ENCODE assay signal across 8 mouse cellular contexts in the genomic region with DNA sequence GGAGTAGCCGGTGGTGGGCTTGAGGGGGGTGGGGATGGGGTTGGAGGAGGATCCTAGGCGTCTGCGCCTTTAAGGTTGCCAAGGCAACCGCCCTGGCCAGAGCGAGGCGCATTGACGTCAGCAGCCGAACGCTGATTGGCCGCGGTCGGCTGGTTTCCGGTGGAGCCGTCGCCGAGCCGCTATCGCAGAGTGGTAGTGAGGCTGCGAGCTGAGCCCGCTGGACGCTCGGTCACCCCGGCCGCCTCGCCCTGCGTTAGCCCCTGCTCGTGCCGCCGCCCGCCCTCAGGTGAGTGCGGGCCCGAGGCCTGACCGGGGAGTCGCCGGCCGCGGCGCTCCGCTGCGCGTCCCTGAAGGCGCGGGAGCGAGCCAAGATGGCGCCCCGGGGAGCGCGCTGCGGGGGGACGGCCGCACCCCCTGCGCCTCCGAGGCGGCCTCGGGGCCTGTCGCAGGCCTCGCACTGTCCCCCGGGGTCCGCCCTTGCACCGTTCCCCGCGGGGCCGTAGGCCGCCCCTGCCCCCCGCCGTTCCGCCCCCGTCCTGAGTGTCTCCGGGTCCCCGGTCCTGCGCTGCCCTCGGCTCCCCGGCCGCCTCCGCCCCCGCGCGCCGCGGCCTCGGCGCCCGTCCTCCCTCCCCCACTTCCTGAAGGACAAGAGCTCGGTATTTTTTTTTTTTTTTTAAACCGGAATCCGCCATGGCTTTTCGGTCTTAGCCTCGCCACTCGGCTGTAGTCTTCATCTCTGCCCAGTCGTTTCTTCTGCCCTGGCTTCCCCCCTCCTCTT. TPM values are rescaled to one million over a fixed set of nuclear protein-coding genes. Genes with fewer than 3 reads are reported as not detected.
DNase-seq lines count a peak whose midpoint lies in the region; ATAC-seq and TF ChIP-seq lines count a peak whose summit lies in the region.

No protein-coding gene starts in this region.

- no peaks in the 10 kb centered on the region for H3K4me1 ChIP-seq in ES-Bruce4 (ENCODE audit: control insufficient read depth, insufficient read depth, low read length)
- peaks cover 29% of the 10 kb centered on the region for H3K4me1 ChIP-seq in forebrain, embryonic 14.5 days (ENCODE audit: control insufficient read depth, insufficient read depth, low read length)
- peaks cover 30% of the 10 kb centered on the region for H3K4me1 ChIP-seq in lung, adult 2 months (ENCODE audit: control insufficient read depth, insufficient read depth, low read length)

- H3K36me3 ChIP-seq in ES-Bruce4 (ENCODE audit: control insufficient read depth, insufficient read depth, low read length, poor library complexity, severe bottlenecking): peaks cover 13% of the 10 kb centered on the region
- H3K36me3 ChIP-seq in forebrain, embryonic 14.5 days (ENCODE audit: control insufficient read depth, insufficient read depth, low read length): peaks cover 23% of the 10 kb centered on the region

- H3K9me3 ChIP-seq in ES-Bruce4 (replicated peaks; ENCODE audit: control insufficient read depth, insufficient read depth, low read length, poor library complexity, severe bottlenecking): no peaks in the 10 kb centered on the region
- H3K9me3 ChIP-seq in forebrain, embryonic 14.5 days (replicated peaks; ENCODE audit: control insufficient read depth, low read length): no peaks in the 10 kb centered on the region

- peak; percentile 98 for DNase-seq in forebrain, embryonic 14.5 days (ENCODE audit: low spot score)
- DNase-seq in heart, postnatal 25 days (ENCODE audit: low spot score): peak; percentile 89
- DNase-seq in layer of hippocampus, adult 18-20 months (ENCODE audit: low spot score in 2 of 2): peak; percentile 93 to 96
- peak; percentile 92 for DNase-seq in lung, adult 2 months
- DNase-seq in thymus, adult 18-20 months: peak; percentile 82 to 87

- TF ChIP-seq CTCF in ES-Bruce4 (IDR thresholded peaks at IDR 0.05; ENCODE audit: low read depth, low read length): no peak
- TF ChIP-seq CTCF in lung, adult 2 months (IDR thresholded peaks at IDR 0.05; ENCODE audit: insufficient read depth, low read length): no peak

- under 1% methylated on average over 75 of the region's 90 CpGs for WGBS in forebrain, embryonic 14.5 days
- WGBS in lung, adult 2 months: under 1% methylated on average over 83 of the region's 90 CpGs

- H3K4me3 ChIP-seq in ES-Bruce4 (ENCODE audit: low read depth, low read length): peak overlapping the region; percentile 86
- H3K4me3 ChIP-seq in forebrain, embryonic 14.5 days (ENCODE audit: low read depth, low read length): peak overlapping the region; percentile 91
- peak overlapping the region; percentile 84 for H3K4me3 ChIP-seq in lung, adult 2 months (replicated peaks; ENCODE audit: extremely low read depth, low read depth, low read length)

- H3K9ac ChIP-seq in ES-Bruce4 (ENCODE audit: low read depth, poor library complexity, severe bottlenecking): peak overlapping the region; percentile 96
- peak overlapping the region; percentile 97 for H3K9ac ChIP-seq in forebrain, embryonic 14.5 days (ENCODE audit: low read length)

- TF ChIP-seq POLR2A in ES-Bruce4 (IDR thresholded peaks at IDR 0.05; ENCODE audit: insufficient read depth, low read length): no peak
- TF ChIP-seq POLR2A in lung, adult 2 months (IDR thresholded peaks at IDR 0.05; ENCODE audit: borderline replicate concordance, extremely low read depth, low read depth, low read length): peak; percentile 91

- peak overlapping the region; percentile 78 for H3K4me2 ChIP-seq in forebrain, embryonic 14.5 days (ENCODE audit: low read length)

- H3K27ac ChIP-seq in ES-Bruce4 (ENCODE audit: insufficient read depth, low read length): no peak overlapping the region
- peak overlapping the region; percentile 97 for H3K27ac ChIP-seq in forebrain, embryonic 14.5 days (ENCODE audit: low read depth, low read length)

- peak; percentile 85 for ATAC-seq in cerebellum, adult (ENCODE audit: insufficient number of reproducible peaks, low FRiP score, low TSS enrichment)
- ATAC-seq in forebrain, embryonic 14.5 days: peak; percentile 95
- ATAC-seq in neutrophil, adult 5-6 weeks (ENCODE audit: extremely low read depth, insufficient number of reproducible peaks, low FRiP score, poor library complexity, severe bottlenecking): peak; percentile 88

- TF ChIP-seq EP300 in ES-Bruce4 (IDR thresholded peaks at IDR 0.05; ENCODE audit: insufficient read depth, low read depth, low read length): no peak

- no peaks in the 10 kb centered on the region for H3K27me3 ChIP-seq in ES-Bruce4 (ENCODE audit: control insufficient read depth, insufficient read depth, low read length, poor library complexity, severe bottlenecking)
- H3K27me3 ChIP-seq in forebrain, embryonic 14.5 days (replicated peaks; ENCODE audit: control insufficient read depth, insufficient read depth, low read length): no peaks in the 10 kb centered on the region

- intact Hi-C loops in heart, postnatal 25 days (cut with DNase I): no loop called here

RNA-seq across cellular contexts. Expression of gene Prkar1a, which starts 1.8 kb away (rescaled TPM):
- polyA plus RNA-seq in ES-Bruce4 (2011; ENCODE audit: insufficient read depth, insufficient read length, low read depth, missing spikeins): 91.8 and 98.3 TPM in 2 replicates
- 504 and 551 TPM in 2 replicates for polyA plus RNA-seq in forebrain, embryonic 14.5 days (2014; fragmentation: Nextera tagmentation; extraction: Ambion mirVana)
- 100 to 1,000 TPM; 330 to 341 TPM for total RNA-seq in heart, postnatal 25 days (2021)
- 100 to 1,000 TPM; 567 to 586 TPM for total RNA-seq in layer of hippocampus, adult 18-20 months (2021)
- 110 and 128 TPM in 2 replicates for polyA plus RNA-seq in lung, adult 2 months (2012; rRNA removed)
- total RNA-seq in neutrophil, adult 5-6 weeks (2017): 123 and 153 TPM in 2 replicates

RNA-seq across cellular contexts. Expression of gene Wipi1, which starts 39.2 kb away (rescaled TPM):
- polyA plus RNA-seq in ES-Bruce4 (2011; ENCODE audit: insufficient read depth, insufficient read length, low read depth, missing spikeins): 26.9 and 27.7 TPM in 2 replicates
- polyA plus RNA-seq in forebrain, embryonic 14.5 days (2014; fragmentation: Nextera tagmentation; extraction: Ambion mirVana): 5.7 and 6.9 TPM in 2 replicates
- 100 to 1,000 TPM; 105 to 107 TPM for total RNA-seq in heart, postnatal 25 days (2021)
- 10 to 100 TPM; 21.1 to 21.6 TPM for total RNA-seq in layer of hippocampus, adult 18-20 months (2021)
- 16.3 and 20.3 TPM in 2 replicates for polyA plus RNA-seq in lung, adult 2 months (2012; rRNA removed)
- total RNA-seq in neutrophil, adult 5-6 weeks (2017): 1.2 and 2.4 TPM in 2 replicates

Comparison
In these comparisons a context has a peak if more than half of its experiments do, and no peak if none do; other contexts are left out.
1. RNA of gene Wipi1, which starts 39.2 kb away (total RNA-seq): 105 to 107 TPM in heart, postnatal 25 days; 21.1 to 21.6 TPM in layer of hippocampus, adult 18-20 months and 1.2 to 2.4 TPM in neutrophil, adult 5-6 weeks; every median in the first group is over 4 times any median in the second.
2. Peak in every context shown above with its lines, with median percentiles within 50 percentile points of each other: H3K4me3 ChIP-seq, ATAC-seq and DNase-seq.